Mouse (Mus musculus) MEL (cell line): ENCODE measurements at regions not wholly inside any gene's neighbourhood (a gene's known extent, or its start where the extent isn't known, plus 50 kb on each side); places are given as distances from the start of the nearest gene placed in this dataset.

Experiments used
- DNase-seq: peaks from one replicate; pipeline ENCODE4 v3.0.0; 2011; ENCODE audit warnings: low read depth, low spot score
- H3K27ac ChIP-seq: 2 replicates; pipeline ENCODE4 v1.5.1; 2012; ENCODE audit warnings: low read depth, mild to moderate bottlenecking, control low read depth, low read length, moderate library complexity; ENCODE audit not compliant: control insufficient read depth
- H3K27me3 ChIP-seq, 2 experiments: fragments of 150-350 bp in 1 of 2; sonication (generic) in 1 of 2; 2 replicates each; pipeline ENCODE4 v1.6.1; 2012; ENCODE audit warnings: low read length in 2 of 2, mild to moderate bottlenecking in 2 of 2, improper control_type of control experiment in 1 of 2, moderate library complexity in 1 of 2; ENCODE audit not compliant: insufficient read depth in 2 of 2, control insufficient read depth in 1 of 2
- H3K36me3 ChIP-seq, 2 experiments: 2 replicates each; pipeline ENCODE4 v1.6.1; 2012 to 2014; ENCODE audit warnings: low read length in 2 of 2, improper control_type of control experiment in 1 of 2, inconsistent platforms in 1 of 2, mild to moderate bottlenecking in 1 of 2; ENCODE audit not compliant: insufficient read depth in 2 of 2, control insufficient read depth in 1 of 2
- H3K4me1 ChIP-seq, 2 experiments: fragments of 150-350 bp in 1 of 2; sonication (generic) in 1 of 2; 2 replicates each; pipeline ENCODE4 v1.6.1; 2012; ENCODE audit warnings: low read length in 2 of 2, improper control_type of control experiment in 1 of 2, mild to moderate bottlenecking in 1 of 2; ENCODE audit not compliant: insufficient read depth in 2 of 2, control insufficient read depth in 1 of 2
- H3K4me3 ChIP-seq, 2 experiments: fragments of 150-350 bp in 1 of 2; sonication (generic) in 1 of 2; 2 replicates each; pipeline ENCODE4 v1.5.1; 2012; ENCODE audit warnings: low read depth in 2 of 2, low read length in 2 of 2, mild to moderate bottlenecking in 2 of 2, moderate library complexity in 2 of 2, control low read depth in 1 of 2, improper control_type of control experiment in 1 of 2; ENCODE audit not compliant: control insufficient read depth in 1 of 2, insufficient read depth in 1 of 2
- H3K79me2 ChIP-seq: 2 replicates; pipeline ENCODE4 v1.6.1; 2012; ENCODE audit warnings: mild to moderate bottlenecking, low read length, moderate library complexity; ENCODE audit not compliant: control insufficient read depth, poor library complexity, insufficient read depth
- H3K9ac ChIP-seq: 2 replicates; pipeline ENCODE4 v1.6.1; 2012; ENCODE audit warnings: low read depth, mild to moderate bottlenecking, control low read depth, low read length, moderate library complexity; ENCODE audit not compliant: control insufficient read depth, poor library complexity, severe bottlenecking
- H3K9me3 ChIP-seq: fragments of 150-350 bp; sonication (generic); replicated peaks from 2 replicates; pipeline ENCODE4 v1.6.1; 2012; ENCODE audit warnings: mild to moderate bottlenecking, low read length, improper control_type of control experiment, moderate library complexity; ENCODE audit not compliant: insufficient read depth
- BHLHE40 ChIP-seq: IDR thresholded peaks from 2 replicates; pipeline ENCODE4 v1.6.1; 2012; ENCODE audit warnings: low read depth, mild to moderate bottlenecking, inconsistent platforms, low read length, improper control_type of control experiment, borderline replicate concordance
- CHD1 ChIP-seq: IDR thresholded peaks from 2 replicates; pipeline ENCODE4 v1.6.1; 2012; ENCODE audit warnings: low read depth, mild to moderate bottlenecking, inconsistent platforms, low read length, improper control_type of control experiment
- EP300 ChIP-seq, 2 experiments: IDR thresholded peaks; 2 replicates each; pipeline ENCODE4 v1.6.1; 2011; ENCODE audit warnings: improper control_type of control experiment in 2 of 2, low read length in 2 of 2, low read depth in 1 of 2, mild to moderate bottlenecking in 1 of 2
- ETS1 ChIP-seq: IDR thresholded peaks from 2 replicates; pipeline ENCODE4 v1.6.1; 2012; ENCODE audit warnings: low read depth, mild to moderate bottlenecking, inconsistent platforms, low read length, improper control_type of control experiment, moderate library complexity
- GATA1 ChIP-seq: IDR thresholded peaks from 2 replicates; pipeline ENCODE4 v1.6.1; 2011; ENCODE audit warnings: low read depth, low read length, improper control_type of control experiment
- HCFC1 ChIP-seq: IDR thresholded peaks from 2 replicates; pipeline ENCODE4 v1.6.1; 2012; ENCODE audit warnings: low read depth, mild to moderate bottlenecking, inconsistent platforms, low read length, improper control_type of control experiment, moderate library complexity
- MAFK ChIP-seq: IDR thresholded peaks from 2 replicates; pipeline ENCODE4 v1.6.1; 2011; ENCODE audit warnings: low read depth, mild to moderate bottlenecking, low read length, improper control_type of control experiment, borderline replicate concordance
- MAZ ChIP-seq: IDR thresholded peaks from 2 replicates; pipeline ENCODE4 v1.6.1; 2012; ENCODE audit warnings: low read depth, mild to moderate bottlenecking, inconsistent platforms, low read length, improper control_type of control experiment
- MXI1 ChIP-seq: IDR thresholded peaks from 2 replicates; pipeline ENCODE4 v1.6.1; 2011; ENCODE audit warnings: mild to moderate bottlenecking, low read depth, low read length, improper control_type of control experiment
- MYB ChIP-seq: IDR thresholded peaks from 2 replicates; pipeline ENCODE4 v1.6.1; 2011; ENCODE audit warnings: mild to moderate bottlenecking, low read depth, low read length, improper control_type of control experiment
- MYC ChIP-seq: IDR thresholded peaks from 2 replicates; pipeline ENCODE4 v1.6.1; 2011; ENCODE audit warnings: low read depth, mild to moderate bottlenecking, low read length, improper control_type of control experiment, moderate library complexity
- POLR2A ChIP-seq, 2 experiments: IDR thresholded peaks; 2 replicates each; pipeline ENCODE4 v1.6.1; 2011 to 2012; ENCODE audit warnings: low read length in 2 of 2, mild to moderate bottlenecking in 2 of 2, control low read depth in 1 of 2, improper control_type of control experiment in 1 of 2, low read depth in 1 of 2, moderate library complexity in 1 of 2; ENCODE audit not compliant: control insufficient read depth in 1 of 2, insufficient read depth in 1 of 2, poor library complexity in 1 of 2
- RAD21 ChIP-seq: IDR thresholded peaks from 2 replicates; pipeline ENCODE4 v1.6.1; 2011; ENCODE audit warnings: mild to moderate bottlenecking, low read depth, low read length, improper control_type of control experiment
- RCOR1 ChIP-seq: IDR thresholded peaks from 2 replicates; pipeline ENCODE4 v1.6.1; 2012; ENCODE audit warnings: low read depth, mild to moderate bottlenecking, inconsistent platforms, low read length, improper control_type of control experiment
- TCF12 ChIP-seq: IDR thresholded peaks from 2 replicates; pipeline ENCODE4 v1.6.1; 2014; ENCODE audit warnings: low read depth, mild to moderate bottlenecking, inconsistent platforms, low read length, improper control_type of control experiment, moderate library complexity
- ZC3H11A ChIP-seq: IDR thresholded peaks from 2 replicates; pipeline ENCODE4 v1.6.1; 2012; ENCODE audit warnings: low read depth, mild to moderate bottlenecking, inconsistent platforms, low read length, improper control_type of control experiment

DNA sequence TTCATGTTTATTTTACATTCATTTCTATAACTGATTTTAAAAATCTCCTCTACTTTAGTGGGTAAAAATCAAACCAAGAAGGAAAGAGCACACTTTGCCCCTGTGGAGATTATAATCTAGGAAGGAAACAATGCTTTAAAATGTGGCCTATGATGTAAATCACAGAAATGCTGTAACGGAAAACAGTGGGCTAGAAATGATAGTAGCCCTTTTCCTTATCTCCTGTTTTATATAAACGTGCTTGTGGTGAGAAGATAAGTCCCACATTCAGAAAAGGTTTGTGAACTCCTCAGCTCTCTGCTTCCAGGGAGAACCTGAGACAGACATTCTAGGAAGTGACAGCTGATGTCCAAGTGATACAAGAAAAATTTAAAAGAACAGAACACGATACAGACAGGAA is 159.3 kb upstream of the Sesn3 start:
- Histone ChIP-seq H3K79me2 (no peaks in the 10 kb centered on the region), H3K27me3 (no peaks in the 10 kb centered on the region; a peak in 3 of 4 replicates), H3K4me1 (no peaks in the 10 kb centered on the region), H3K9ac (no peak overlapping the region), H3K27ac (no peak overlapping the region), H3K9me3 (no peaks in the 10 kb centered on the region)
- no peak for TF ChIP-seq RAD21
- TF ChIP-seq MAZ, result no peak
- TF ChIP-seq EP300 (IDR thresholded peaks at IDR 0.05; ENCODE audit: low read depth in 1 of 2, low read length in 2 of 2), result peak; percentile 40 to 85
- peak; percentile 75 for TF ChIP-seq GATA1
- 0 out of 2 replicates have a peak, but pooled peaks have one; percentile 13 for TF ChIP-seq ETS1
- peak; percentile 43; the same call in 1 of the 2 replicates for TF ChIP-seq MYB
- peak; percentile 63; the same call in 1 of the 2 replicates for TF ChIP-seq TCF12
- peak; percentile 94 for TF ChIP-seq BHLHE40
- peak; percentile 34; the same call in 1 of the 2 replicates for TF ChIP-seq MXI1
- no peak for TF ChIP-seq MAFK
- TF ChIP-seq RCOR1, result peak; percentile 98
- TF ChIP-seq, all 39 proteins: peak for 8
- Histone ChIP-seq H3K36me3 (no peaks in the 10 kb centered on the region), H3K4me3 (no peak overlapping the region)
- DNase-seq, result peak; percentile 22

DNA sequence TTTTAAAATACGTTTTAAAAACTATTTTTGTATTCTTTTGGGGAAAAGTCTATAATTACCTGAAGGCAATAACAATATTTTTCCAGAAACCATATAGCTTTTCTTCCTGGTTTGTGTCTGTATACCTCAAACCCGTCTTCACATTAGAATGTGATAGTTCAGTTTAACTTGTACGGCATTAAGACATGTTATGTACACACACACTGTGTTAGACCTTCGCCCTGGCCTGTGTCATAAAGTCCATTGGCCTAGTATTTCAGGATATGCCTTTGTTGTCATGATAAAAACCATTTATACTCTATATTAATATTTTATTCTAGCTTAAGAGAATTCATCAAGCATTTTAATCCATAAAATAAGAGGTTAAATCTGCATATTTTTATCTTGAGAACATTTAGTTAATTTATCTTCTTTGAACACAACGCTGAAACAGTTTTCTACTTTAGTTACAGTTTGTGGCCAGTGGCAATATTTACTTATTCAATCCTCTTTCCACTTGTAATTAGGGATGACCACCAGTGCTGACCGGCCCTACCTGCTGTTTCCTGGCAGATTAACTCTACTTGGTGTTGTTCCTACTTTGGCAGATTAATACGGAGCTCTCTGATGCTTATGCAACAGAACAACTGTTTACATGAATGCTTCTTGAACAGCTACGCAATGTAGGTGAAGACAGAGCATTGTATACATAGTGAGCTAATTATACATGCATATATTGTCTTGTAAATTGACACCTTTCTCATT is 158.6 kb upstream of the Sesn3 start:
- Histone ChIP-seq H3K9ac (no peak overlapping the region), H3K9me3 (no peaks in the 10 kb centered on the region), H3K4me1 (no peaks in the 10 kb centered on the region), H3K27me3 (no peaks in the 10 kb centered on the region; a peak in 2 of 4 replicates), H3K27ac (no peak overlapping the region), H3K79me2 (no peaks in the 10 kb centered on the region), H3K4me3 (no peak overlapping the region), H3K36me3 (no peaks in the 10 kb centered on the region)
- DNase-seq, result no peak
- TF ChIP-seq ZC3H11A, result no peak
- no peak for TF ChIP-seq POLR2A (IDR thresholded peaks at IDR 0.05; ENCODE audit: control insufficient read depth in 1 of 2, insufficient read depth in 1 of 2, low read depth in 1 of 2, low read length in 2 of 2, poor library complexity in 1 of 2)
- TF ChIP-seq RAD21, result no peak
- no peak for TF ChIP-seq CHD1
- TF ChIP-seq MYC, result no peak
- no peak for TF ChIP-seq HCFC1
